Mouse (Mus musculus) hindbrain, embryonic 16.5 days (tissue): Measurements from ENCODE around the gene Nell1. TPM values are rescaled to one million over a fixed set of nuclear protein-coding genes. Genes with fewer than 3 reads are reported as not detected.

Source experiments
- ATAC-seq: fragments of 200-750 bp; cut with Nextera tagmentation; 2 replicates; pipeline ENCODE4 v1.8.0; 2017; ENCODE audit warnings: moderate TSS enrichment, moderate library complexity
- H3K27ac ChIP-seq: fragments of 300-500 bp; sonication (generic); 2 replicates; pipeline ENCODE4 v1.5.1; 2014; ENCODE audit warnings: low read depth, mild to moderate bottlenecking, control low read depth, low read length, moderate library complexity
- H3K27me3 ChIP-seq: fragments of 300-500 bp; sonication (generic); replicated peaks from 2 replicates; pipeline ENCODE4 v1.6.1; 2014; ENCODE audit warnings: low read length; ENCODE audit not compliant: control insufficient read depth, insufficient read depth
- H3K36me3 ChIP-seq: fragments of 300-500 bp; sonication (generic); 2 replicates; pipeline ENCODE4 v1.6.1; 2014; ENCODE audit warnings: mild to moderate bottlenecking, low read length, moderate library complexity, mixed read lengths; ENCODE audit not compliant: control insufficient read depth, insufficient read depth
- H3K4me1 ChIP-seq: fragments of 300-500 bp; sonication (generic); 2 replicates; pipeline ENCODE4 v1.6.1; 2014; ENCODE audit warnings: low read depth, low read length; ENCODE audit not compliant: control insufficient read depth, insufficient read depth
- H3K4me2 ChIP-seq: fragments of 300-500 bp; sonication (generic); 2 replicates; pipeline ENCODE4 v1.6.1; 2014; ENCODE audit warnings: mild to moderate bottlenecking, low read length, control low read depth, moderate library complexity
- H3K4me3 ChIP-seq: fragments of 300-500 bp; sonication (generic); 2 replicates; pipeline ENCODE4 v1.5.1; 2014; ENCODE audit warnings: mild to moderate bottlenecking, low read length, control low read depth, moderate library complexity
- H3K9ac ChIP-seq: fragments of 300-500 bp; sonication (generic); 2 replicates; pipeline ENCODE4 v1.6.1; 2014; ENCODE audit warnings: low read depth, mild to moderate bottlenecking, control low read depth, low read length, moderate library complexity
- H3K9me3 ChIP-seq: fragments of 300-500 bp; sonication (generic); 2 replicates; pipeline ENCODE4 v1.6.1; 2014; ENCODE audit warnings: mild to moderate bottlenecking, low read length, moderate library complexity; ENCODE audit not compliant: control insufficient read depth
- WGBS: fragments of 180-500 bp; shearing (Covaris S2); extraction: QIAGEN DNeasy Blood & Tissue Kit; methylation state at CpG from one replicate; pipeline ENCODE4 v1.1.7; 2014; 5-methylcytosine and 5-hydroxymethylcytosine counted together
- polyA plus RNA-seq: library from polyadenylated mRNA; unstranded; fragments of >200 nt; fragmentation: Nextera tagmentation; extraction: Ambion mirVana; gene quantifications from 2 replicates; pipeline ENCODE4 v1.2.1, GENCODE M21; 2015

Gene Nell1
- polyA plus RNA-seq, 1 experiment from 2014 or later = 38.2 TPM

GRCm38 (mm10) chr7:50210678-50211251 is 236.1 kb downstream of the Nell1 start:
- Histone ChIP-seq H3K9ac (no peak overlapping the region), H3K4me3 (no peak overlapping the region), H3K4me2 (peak overlapping the region; percentile 3; the same call in 1 of the 2 replicates), H3K9me3 (peaks cover 5% of the 10 kb centered on the region; the same call in 1 of the 2 replicates), H3K27me3 (no peaks in the 10 kb centered on the region), H3K27ac (no peak overlapping the region), H3K36me3 (no peaks in the 10 kb centered on the region), H3K4me1 (peaks cover 3% of the 10 kb centered on the region; the same call in 1 of the 2 replicates)
- WGBS = 16% methylated on average over 6 of the region's 6 CpGs
- ATAC-seq = peak; percentile 67

- no peak for ATAC-seq
- Histone ChIP-seq H3K9me3 (no peaks in the 10 kb centered on the region), H3K4me2 (no peak overlapping the region), H3K36me3 (no peaks in the 10 kb centered on the region), H3K9ac (no peak overlapping the region), H3K4me3 (no peak overlapping the region), H3K4me1 (no peaks in the 10 kb centered on the region), H3K27me3 (no peaks in the 10 kb centered on the region; the same call in 1 of the 2 replicates), H3K27ac (no peak overlapping the region)
Observed at GRCm38 (mm10) chr7:50221849-50222248, 247.2 kb downstream of the Nell1 start.

GRCm38 (mm10) chr7:50226621-50227020 is 252.0 kb downstream of the Nell1 start:
- no peaks in the 10 kb centered on the region for H3K36me3 ChIP-seq
- no peak for ATAC-seq
- H3K4me3 ChIP-seq = no peak overlapping the region
- H3K27me3 ChIP-seq = no peaks in the 10 kb centered on the region
- no peak overlapping the region for H3K27ac ChIP-seq
- H3K4me2 ChIP-seq = no peak overlapping the region
- no peaks in the 10 kb centered on the region for H3K9me3 ChIP-seq
- H3K4me1 ChIP-seq = no peaks in the 10 kb centered on the region
- H3K9ac ChIP-seq = no peak overlapping the region
- 98% methylated on average over 2 of the region's 2 CpGs for WGBS

- 59% methylated on average over 4 of the region's 4 CpGs for WGBS
- no peaks in the 10 kb centered on the region for H3K36me3 ChIP-seq
- no peaks in the 10 kb centered on the region for H3K27me3 ChIP-seq
- no peak overlapping the region for H3K4me3 ChIP-seq
- H3K9me3 ChIP-seq = no peaks in the 10 kb centered on the region
- H3K4me2 ChIP-seq = no peak overlapping the region
- H3K4me1 ChIP-seq = no peaks in the 10 kb centered on the region
- no peak overlapping the region for H3K27ac ChIP-seq
- no peak overlapping the region for H3K9ac ChIP-seq
- ATAC-seq = no peak
Observed at GRCm38 (mm10) chr7:50228273-50228672, 253.6 kb downstream of the Nell1 start.

- Histone ChIP-seq H3K36me3 (no peaks in the 10 kb centered on the region), H3K4me1 (peaks cover 6% of the 10 kb centered on the region), H3K4me3 (no peak overlapping the region), H3K9ac (no peak overlapping the region), H3K9me3 (no peaks in the 10 kb centered on the region), H3K27ac (no peak overlapping the region), H3K4me2 (no peak overlapping the region), H3K27me3 (no peaks in the 10 kb centered on the region)
- WGBS = 59% methylated on average over 4 of the region's 4 CpGs
- ATAC-seq = peak; percentile 60; the same call in 1 of the 2 replicates
Observed at GRCm38 (mm10) chr7:50241213-50241612, 266.5 kb downstream of the Nell1 start.

- no peaks in the 10 kb centered on the region for H3K9me3 ChIP-seq
- WGBS = 39% methylated on average over 5 of the region's 5 CpGs
- H3K27me3 ChIP-seq = no peaks in the 10 kb centered on the region
- H3K36me3 ChIP-seq = no peaks in the 10 kb centered on the region
- H3K4me3 ChIP-seq = no peak overlapping the region
- ATAC-seq = peak; percentile 94
- H3K9ac ChIP-seq = no peak overlapping the region
- H3K27ac ChIP-seq = no peak overlapping the region
- peaks cover 6% of the 10 kb centered on the region for H3K4me1 ChIP-seq
- H3K4me2 ChIP-seq = no peak overlapping the region
Observed at GRCm38 (mm10) chr7:50241634-50242273, 267.1 kb downstream of the Nell1 start.

GRCm38 (mm10) chr7:50253166-50253565 is 278.5 kb downstream of the Nell1 start:
- Histone ChIP-seq H3K4me2 (no peak overlapping the region), H3K27ac (no peak overlapping the region), H3K4me3 (no peak overlapping the region), H3K9me3 (no peaks in the 10 kb centered on the region), H3K36me3 (no peaks in the 10 kb centered on the region), H3K9ac (no peak overlapping the region), H3K27me3 (no peaks in the 10 kb centered on the region), H3K4me1 (no peaks in the 10 kb centered on the region)
- ATAC-seq = no peak
- WGBS = 84% methylated on average over 3 of the region's 3 CpGs

- no peak for ATAC-seq
- WGBS = 77% methylated on average over 3 of the region's 3 CpGs
Observed at GRCm38 (mm10) chr7:50260016-50260415, 285.4 kb downstream of the Nell1 start.

GRCm38 (mm10) chr7:50295508-50295907 is 320.8 kb downstream of the Nell1 start:
- Histone ChIP-seq H3K36me3 (no peaks in the 10 kb centered on the region), H3K9ac (no peak overlapping the region), H3K4me1 (no peaks in the 10 kb centered on the region), H3K9me3 (no peaks in the 10 kb centered on the region), H3K4me2 (no peak overlapping the region), H3K27ac (no peak overlapping the region), H3K27me3 (no peaks in the 10 kb centered on the region), H3K4me3 (no peak overlapping the region)
- WGBS = 79% methylated on average over 3 of the region's 3 CpGs
- no peak for ATAC-seq

More at GRCm38 (mm10) chr7:50260016-50260415, 285.4 kb downstream of the Nell1 start:
- Histone ChIP-seq H3K4me3 (no peak overlapping the region), H3K27me3 (no peaks in the 10 kb centered on the region), H3K27ac (no peak overlapping the region), H3K4me1 (no peaks in the 10 kb centered on the region), H3K9me3 (no peaks in the 10 kb centered on the region), H3K4me2 (no peak overlapping the region), H3K36me3 (no peaks in the 10 kb centered on the region), H3K9ac (no peak overlapping the region)
